Mouse (Mus musculus) intestine, postnatal 0 days (tissue): Measurements from ENCODE around the gene Atp6v1a. TPM values are rescaled to one million over a fixed set of nuclear protein-coding genes. Genes with fewer than 3 reads are reported as not detected.

Source experiments
- ATAC-seq: fragments of 200-750 bp; cut with Nextera tagmentation; 2 replicates; pipeline ENCODE4 v1.8.0; 2017; ENCODE audit warnings: mild to moderate bottlenecking, moderate TSS enrichment, moderate library complexity
- H3K27ac ChIP-seq: fragments of 300-500 bp; sonication (generic); 2 replicates; pipeline ENCODE4 v1.5.1; 2014; ENCODE audit warnings: mild to moderate bottlenecking, low read depth, low read length, moderate library complexity
- H3K27me3 ChIP-seq: fragments of 300-500 bp; sonication (generic); replicated peaks from 2 replicates; pipeline ENCODE4 v1.6.1; 2014; ENCODE audit warnings: low read length, mixed read lengths; ENCODE audit not compliant: control insufficient read depth, insufficient read depth
- H3K36me3 ChIP-seq: fragments of 300-500 bp; sonication (generic); 2 replicates; pipeline ENCODE4 v1.6.1; 2014; ENCODE audit warnings: mild to moderate bottlenecking, moderate library complexity; ENCODE audit not compliant: control insufficient read depth, insufficient read depth
- H3K4me1 ChIP-seq: fragments of 300-500 bp; sonication (generic); replicated peaks from 2 replicates; pipeline ENCODE4 v1.6.1; 2014; ENCODE audit warnings: antibody characterized with exemption, low read length, mixed read lengths; ENCODE audit not compliant: control insufficient read depth, insufficient read depth
- H3K4me2 ChIP-seq: fragments of 300-500 bp; sonication (generic); replicated peaks from 2 replicates; pipeline ENCODE4 v1.6.1; 2014; ENCODE audit warnings: low read depth, mild to moderate bottlenecking, moderate library complexity
- H3K4me3 ChIP-seq: fragments of 300-500 bp; sonication (generic); 2 replicates; pipeline ENCODE4 v1.5.1; 2014; ENCODE audit warnings: low read depth, low read length
- H3K9ac ChIP-seq: fragments of 300-500 bp; sonication (generic); 2 replicates; pipeline ENCODE4 v1.6.1; 2014; ENCODE audit warnings: mild to moderate bottlenecking, low read depth, low read length
- H3K9me3 ChIP-seq: fragments of 300-500 bp; sonication (generic); 2 replicates; pipeline ENCODE4 v1.6.1; 2016; ENCODE audit warnings: mixed run types; ENCODE audit not compliant: control insufficient read depth
- CTCF ChIP-seq: sonication (generic); IDR thresholded peaks from 2 replicates; pipeline ENCODE4 v1.5.1; 2016; ENCODE audit warnings: low read depth, mild to moderate bottlenecking, control low read depth, antibody characterized with exemption, moderate library complexity
- WGBS: fragments of 180-500 bp; shearing (Covaris S2); extraction: QIAGEN DNeasy Blood & Tissue Kit; methylation state at CpG from one replicate; pipeline ENCODE4 v1.1.7; 2014; 5-methylcytosine and 5-hydroxymethylcytosine counted together
- polyA plus RNA-seq: library from polyadenylated mRNA; unstranded; fragments of >200 nt; fragmentation: Nextera tagmentation; extraction: Ambion mirVana; gene quantifications from 2 replicates; pipeline ENCODE4 v1.2.1, GENCODE M21; 2015

Atp6v1a gene
- polyA plus RNA-seq, 1 experiment from 2014 or later, result 60.7 TPM

DNA sequence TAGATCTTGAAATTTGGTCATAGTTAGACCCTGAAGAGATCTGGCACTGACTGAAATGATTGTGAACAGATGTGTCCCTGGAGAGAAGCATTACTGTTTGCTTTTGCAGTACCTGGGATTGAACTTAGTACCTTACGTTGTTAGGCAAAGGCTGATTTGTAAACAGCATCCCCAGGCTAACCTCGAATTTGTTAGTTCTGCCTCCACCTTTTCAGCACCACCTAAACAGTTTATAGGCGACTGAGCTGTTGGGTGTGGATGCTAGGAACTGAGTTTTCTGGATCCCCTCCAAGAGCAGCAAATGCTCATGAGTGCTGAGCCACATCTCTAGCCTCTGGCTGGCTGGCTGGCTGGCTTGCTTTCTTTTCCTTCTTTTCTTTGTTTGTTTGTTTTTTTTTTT lies 25.7 kb upstream of the Atp6v1a start:
- Histone ChIP-seq H3K36me3 (peaks cover 3% of the 10 kb centered on the region; the same call in 1 of the 2 replicates), H3K4me3 (no peak overlapping the region), H3K9me3 (no peaks in the 10 kb centered on the region), H3K27me3 (no peaks in the 10 kb centered on the region), H3K4me1 (no peaks in the 10 kb centered on the region), H3K4me2 (no peak overlapping the region), H3K27ac (no peak overlapping the region), H3K9ac (no peak overlapping the region)
- TF ChIP-seq CTCF, result no peak
- no peak for ATAC-seq
- WGBS, result 35% methylated on average over 3 of the region's 3 CpGs

DNA sequence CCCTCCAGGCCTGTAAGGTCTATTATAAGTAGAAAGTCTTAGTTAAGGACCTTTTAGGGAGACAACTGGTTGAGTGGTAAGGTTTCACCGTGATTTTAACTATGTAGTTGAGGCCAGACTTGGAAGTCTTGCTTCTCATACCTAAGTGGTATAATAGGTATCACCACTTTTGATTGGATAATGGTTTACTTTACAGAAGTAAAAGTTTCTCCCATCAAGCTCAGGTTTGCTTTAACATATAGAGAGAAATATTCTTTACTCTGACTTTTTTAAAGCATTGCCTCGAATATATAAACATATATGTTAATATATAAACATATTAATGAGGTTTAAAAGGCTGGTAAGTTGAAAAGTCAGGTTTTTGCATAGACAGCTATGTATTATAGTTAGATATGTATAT lies 24.3 kb upstream of the Atp6v1a start:
- TF ChIP-seq CTCF, result no peak
- Histone ChIP-seq H3K4me2 (no peak overlapping the region), H3K9me3 (no peaks in the 10 kb centered on the region), H3K36me3 (peaks cover 8% of the 10 kb centered on the region; the same call in 1 of the 2 replicates), H3K9ac (no peak overlapping the region), H3K4me1 (no peaks in the 10 kb centered on the region), H3K27ac (no peak overlapping the region), H3K27me3 (no peaks in the 10 kb centered on the region), H3K4me3 (no peak overlapping the region)
- ATAC-seq, result no peak
- WGBS, result 84% methylated on average over 2 of the region's 2 CpGs

DNA sequence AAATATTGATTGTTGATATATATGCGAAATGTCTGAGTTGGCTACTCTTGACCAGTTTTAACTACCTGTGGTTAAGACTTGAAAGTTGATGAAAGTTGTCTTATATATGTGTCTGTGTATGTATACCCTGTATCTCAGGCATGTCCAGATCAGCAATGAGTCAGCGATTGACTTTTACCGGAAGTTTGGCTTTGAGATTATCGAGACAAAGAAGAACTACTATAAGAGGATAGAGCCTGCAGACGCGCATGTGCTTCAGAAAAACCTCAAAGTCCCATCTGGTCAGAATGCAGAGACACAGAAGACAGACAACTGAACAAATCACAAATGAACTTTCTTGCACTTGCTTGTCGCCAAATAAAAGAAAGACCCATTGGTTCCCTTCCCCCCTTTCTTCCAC lies 19.8 kb upstream of the Atp6v1a start:
- no peak for ATAC-seq
- no peaks in the 10 kb centered on the region for H3K4me1 ChIP-seq
- no peaks in the 10 kb centered on the region for H3K27me3 ChIP-seq
- H3K27ac ChIP-seq, result no peak overlapping the region
- TF ChIP-seq CTCF, result no peak
- WGBS, result 85% methylated on average over 7 of the region's 7 CpGs
- no peak overlapping the region for H3K4me3 ChIP-seq
- no peak overlapping the region for H3K9ac ChIP-seq
- H3K4me2 ChIP-seq, result no peak overlapping the region
- no peaks in the 10 kb centered on the region for H3K9me3 ChIP-seq
- peaks cover 13% of the 10 kb centered on the region for H3K36me3 ChIP-seq

DNA sequence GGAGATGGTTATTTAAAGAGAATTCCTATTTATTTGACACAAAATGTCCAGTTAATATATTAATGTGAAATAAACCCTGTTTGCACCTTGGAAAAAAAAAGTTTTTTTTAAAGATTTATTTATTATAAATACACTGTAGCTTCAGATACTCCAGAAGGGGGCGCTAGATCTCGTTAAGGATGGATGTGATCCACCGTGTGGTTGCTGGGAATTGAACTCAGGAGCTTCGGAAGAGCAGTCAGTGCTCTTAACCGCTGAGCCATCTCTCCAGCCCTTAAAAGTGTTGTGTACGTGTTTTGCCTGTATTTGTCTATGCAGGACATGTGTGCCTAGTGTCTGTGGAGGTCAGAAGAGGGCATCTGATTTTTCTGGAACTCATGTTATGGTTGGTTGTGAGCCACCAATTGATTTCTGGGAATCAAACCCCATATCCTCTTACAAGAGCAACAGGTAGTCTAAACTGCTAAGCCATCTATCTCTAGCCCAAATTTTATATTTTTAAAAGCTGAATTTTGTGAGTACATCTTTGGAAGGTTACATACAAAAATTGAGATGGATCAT lies 15.1 kb upstream of the Atp6v1a start:
- Histone ChIP-seq H3K36me3 (peaks cover 10% of the 10 kb centered on the region), H3K4me3 (no peak overlapping the region), H3K4me2 (no peak overlapping the region), H3K9ac (no peak overlapping the region), H3K9me3 (no peaks in the 10 kb centered on the region), H3K27ac (no peak overlapping the region), H3K27me3 (no peaks in the 10 kb centered on the region), H3K4me1 (no peaks in the 10 kb centered on the region)
- WGBS, result 63% methylated on average over 6 of the region's 6 CpGs
- no peak for ATAC-seq
- peak; percentile 25; the same call in 1 of the 2 replicates for TF ChIP-seq CTCF

DNA sequence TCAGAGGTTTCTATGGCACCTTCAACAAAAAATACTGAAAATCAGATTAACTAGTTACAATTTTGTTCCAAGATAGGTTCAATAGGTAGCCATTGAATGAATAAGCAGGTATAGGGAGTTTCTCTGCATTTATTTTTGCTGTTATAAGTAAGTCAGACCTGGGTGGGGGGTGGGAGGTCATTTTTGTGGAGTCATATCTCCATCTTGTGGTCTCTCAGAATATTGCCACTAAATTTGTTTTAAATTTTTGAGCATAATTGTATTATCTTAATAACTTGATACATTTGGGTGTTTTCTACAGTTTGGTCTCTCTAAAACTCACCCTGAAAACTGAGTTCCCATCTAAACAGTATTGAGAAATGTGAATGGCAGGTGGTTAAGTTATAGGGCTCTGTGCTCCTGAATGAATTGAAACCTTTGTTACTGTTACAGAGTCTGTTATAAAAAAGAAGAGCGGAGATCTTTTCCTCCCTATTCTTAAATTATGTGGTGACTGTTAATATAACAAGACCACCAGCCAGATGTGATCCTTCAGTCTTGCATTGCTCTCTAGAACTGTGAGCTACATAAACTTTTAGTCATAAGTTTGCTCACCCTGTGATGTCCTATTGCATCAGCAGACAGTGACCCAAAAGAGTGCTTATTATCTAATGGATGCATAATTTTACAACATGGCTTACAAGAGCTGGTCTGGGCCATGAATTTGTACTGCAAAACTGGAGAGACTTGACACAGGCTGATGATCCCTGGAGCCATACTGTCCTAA lies 9.7 kb upstream of the Atp6v1a start:
- H3K4me1 ChIP-seq, result no peaks in the 10 kb centered on the region
- H3K36me3 ChIP-seq, result no peaks in the 10 kb centered on the region
- no peak overlapping the region for H3K9ac ChIP-seq
- TF ChIP-seq CTCF, result peak; percentile 50
- no peaks in the 10 kb centered on the region for H3K27me3 ChIP-seq
- WGBS, result 84% methylated on average over 1 of the region's 1 CpGs
- no peak for ATAC-seq
- no peak overlapping the region for H3K27ac ChIP-seq
- H3K9me3 ChIP-seq, result no peaks in the 10 kb centered on the region
- H3K4me2 ChIP-seq, result no peak overlapping the region
- no peak overlapping the region for H3K4me3 ChIP-seq

DNA sequence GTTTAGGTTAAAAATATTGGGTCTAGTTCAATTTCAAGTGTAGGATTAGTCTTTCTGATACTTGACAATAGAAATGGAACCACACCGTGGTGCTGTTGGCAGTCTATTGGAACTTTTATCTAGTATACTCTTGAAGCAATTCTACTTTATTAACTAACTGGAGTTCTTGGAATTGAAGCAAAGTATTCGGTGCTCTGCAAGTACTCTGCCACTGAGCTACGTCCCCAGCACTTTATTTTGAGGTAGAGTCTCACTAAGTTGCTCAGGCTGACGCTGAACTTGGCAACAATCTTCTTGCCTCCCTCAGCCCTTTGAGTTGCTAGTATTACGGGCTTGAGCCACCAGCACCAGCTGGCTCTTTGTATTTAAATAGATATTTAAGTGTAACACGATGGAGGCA lies 2.0 kb upstream of the Atp6v1a start:
- no peak for ATAC-seq
- WGBS, result 17% methylated on average over 6 of the region's 6 CpGs

More for the DNA sequence above, 2.0 kb upstream of the Atp6v1a start:
- Histone ChIP-seq H3K4me2 (peak overlapping the region; percentile 90), H3K9ac (peak overlapping the region; percentile 7; the same call in 1 of the 2 replicates), H3K4me1 (0 out of 2 replicates have a peak, but pooled peaks cover 3% of the 10 kb centered on the region), H3K27me3 (no peaks in the 10 kb centered on the region), H3K9me3 (no peaks in the 10 kb centered on the region), H3K36me3 (no peaks in the 10 kb centered on the region), H3K27ac (no peak overlapping the region), H3K4me3 (peak overlapping the region; percentile 97)
- TF ChIP-seq CTCF, result no peak
